12 mouse cellular contexts compared by ENCODE assay signal in genomic region chr10:7189194-7189593, GRCm38 (mm10). TPM values are rescaled to one million over a fixed set of nuclear protein-coding genes. Genes with fewer than 3 reads are reported as not detected.
DNase-seq lines count a peak whose midpoint lies in the region; ATAC-seq and TF ChIP-seq lines count a peak whose summit lies in the region.
"Had no signal": no experiment of that assay in that cellular context is flagged by ENCODE, and none has a peak within 500 bp of the region (broad histone marks: within the 10 kb centered on the region; RNA-seq: fewer than 3 reads in every experiment).

No protein-coding gene starts in this region.

- TF ChIP-seq POLR2A in kidney, adult 2 months (IDR thresholded peaks at IDR 0.05; ENCODE audit: low read depth, low read length), result no peak

- H3K9me3 ChIP-seq in intestine, embryonic 16.5 days (ENCODE audit: control insufficient read depth, low read length), result no peaks in the 10 kb centered on the region
- H3K9me3 ChIP-seq in forebrain, embryonic 10.5 days, result peaks cover 4% of the 10 kb centered on the region; the same call in 1 of the 2 replicates

- H3K4me2 ChIP-seq in intestine, embryonic 16.5 days (ENCODE audit: low read depth, low read length), result no peak overlapping the region

- 47% methylated on average over 6 of the region's 6 CpGs for WGBS in kidney, adult 2 months
- WGBS in intestine, embryonic 16.5 days, result 74% methylated on average over 6 of the region's 6 CpGs
- 89% methylated on average over 6 of the region's 6 CpGs for WGBS in forebrain, embryonic 10.5 days

- H3K36me3 ChIP-seq in kidney, adult 2 months (ENCODE audit: control insufficient read depth, insufficient read depth, low read length), result no peaks in the 10 kb centered on the region
- no peaks in the 10 kb centered on the region for H3K36me3 ChIP-seq in intestine, embryonic 16.5 days (ENCODE audit: control insufficient read depth, insufficient read depth, low read length)
- no peaks in the 10 kb centered on the region for H3K36me3 ChIP-seq in forebrain, embryonic 10.5 days (replicated peaks)

- H3K9ac ChIP-seq in intestine, embryonic 16.5 days (ENCODE audit: low read depth, low read length), result no peak overlapping the region

- no peak overlapping the region for H3K27ac ChIP-seq in kidney, adult 2 months (ENCODE audit: insufficient read depth, low read depth, low read length)
- H3K27ac ChIP-seq in intestine, embryonic 16.5 days (ENCODE audit: low read length), result no peak overlapping the region
- H3K27ac ChIP-seq in forebrain, embryonic 10.5 days, result no peak overlapping the region

- peak; percentile 19 for DNase-seq in kidney, adult 2 months
- no peak for DNase-seq in kidney, postnatal 4 days
- peak; percentile 25 for DNase-seq in ES-CJ7 (ENCODE audit: low read depth, low spot score)
- no peak for DNase-seq in left cerebral cortex, adult 9 months (ENCODE audit: low spot score in 2 of 2)
- no peak for DNase-seq in forebrain, embryonic 10.5 days (ENCODE audit: extremely low spot score, low spot score)
- DNase-seq: cerebellum, postnatal 25 days; gastrocnemius, postnatal 25 days; heart, postnatal 14 days; kidney, adult 8-10 months had no signal

- H3K4me1 ChIP-seq in kidney, adult 2 months (ENCODE audit: control insufficient read depth, insufficient read depth, low read length), result peaks cover 20% of the 10 kb centered on the region; the same call in 1 of the 2 replicates
- H3K4me1 ChIP-seq in intestine, embryonic 16.5 days (ENCODE audit: control insufficient read depth, insufficient read depth, low read length), result peaks cover 27% of the 10 kb centered on the region
- H3K4me1 ChIP-seq in forebrain, embryonic 10.5 days, result peaks cover 4% of the 10 kb centered on the region

- peak; percentile 80 for ATAC-seq in inflammation-experienced regulatory T-cells, adult 6 months
- ATAC-seq in monocyte, adult 5-6 weeks (replicated peaks; ENCODE audit: insufficient number of reproducible peaks, low FRiP score, low TSS enrichment, poor library complexity, severe bottlenecking), result 0 out of 2 replicates have a peak, but pooled peaks have one; percentile 14
- ATAC-seq in intestine, embryonic 16.5 days, result no peak

- H3K27me3 ChIP-seq in kidney, adult 2 months (replicated peaks; ENCODE audit: control insufficient read depth, insufficient read depth, low read length), result no peaks in the 10 kb centered on the region
- no peaks in the 10 kb centered on the region for H3K27me3 ChIP-seq in intestine, embryonic 16.5 days (replicated peaks; ENCODE audit: control insufficient read depth, insufficient read depth, low read length)
- H3K27me3 ChIP-seq in forebrain, embryonic 10.5 days (ENCODE audit: poor library complexity, severe bottlenecking), result no peaks in the 10 kb centered on the region

- no peak for TF ChIP-seq CTCF in kidney, adult 2 months (conservative IDR thresholded peaks at IDR 0.05; ENCODE audit: insufficient read depth, insufficient read length, low read depth, low read length)

- H3K4me3 ChIP-seq in kidney, adult 2 months (ENCODE audit: insufficient read depth, low read depth, low read length), result no peak overlapping the region
- no peak overlapping the region for H3K4me3 ChIP-seq in intestine, embryonic 16.5 days (ENCODE audit: low read length)
- H3K4me3 ChIP-seq in forebrain, embryonic 10.5 days, result no peak overlapping the region

RNA-seq across cellular contexts. Expression of gene Cnksr3, which starts 22.8 kb away (rescaled TPM):
- 10.5 and 11.8 TPM in 2 replicates for polyA plus RNA-seq in kidney, adult 2 months (2012; rRNA removed)
- polyA plus RNA-seq in inflammation-experienced regulatory T-cells, adult 6 months (2017; shearing (Covaris generic)), result 1 to 10 TPM in 2 of 3 experiments, under 1 TPM in 1; 0.36 to 4.3 (median 3.3) TPM
- 5.4 to 7.1 TPM (median 6.8 TPM) in 3 replicates for total RNA-seq in monocyte, adult 5-6 weeks (2017)
- 13.4 and 14.2 TPM in 2 replicates for polyA plus RNA-seq in intestine, embryonic 16.5 days (2015; fragmentation: Nextera tagmentation; extraction: Ambion mirVana)
- 9.3 and 9.5 TPM in 2 replicates for polyA plus RNA-seq in forebrain, embryonic 10.5 days (2016; fragmentation: Nextera tagmentation; extraction: Ambion mirVana)

Comparison
In these comparisons a context has a peak if more than half of its experiments do, and no peak if none do; other contexts are left out.
1. DNase-seq: peak in kidney, adult 2 months (single experiment) and ES-CJ7 (single experiment); none in kidney, postnatal 4 days (0 of 2), left cerebral cortex, adult 9 months (0 of 2) and forebrain, embryonic 10.5 days (single experiment).